In genomic region chr17:33900281-33900988, GRCm38 (mm10) we compare ENCODE assay signal across 22 mouse cellular contexts. TPM values are rescaled to one million over a fixed set of nuclear protein-coding genes. Genes with fewer than 3 reads are reported as not detected.
A peak's percentile ranks its signal among the peaks of the same experiment; 100 is the strongest.
DNase-seq lines count a peak whose midpoint lies in the region; ATAC-seq and TF ChIP-seq lines count a peak whose summit lies in the region.
"Had no signal": no experiment of that assay in that cellular context is flagged by ENCODE, and none has a peak within 500 bp of the region (broad histone marks: within the 10 kb centered on the region; RNA-seq: fewer than 3 reads in every experiment).

No protein-coding gene starts in this region.

- no peak for ATAC-seq in heart, embryonic 15.5 days (replicated peaks; ENCODE audit: insufficient number of reproducible peaks, insufficient read depth, low FRiP score, low read depth)
- peak; percentile 16; the same call in 1 of the 2 replicates for ATAC-seq in liver, embryonic 16.5 days (ENCODE audit: low read depth)
- ATAC-seq: midbrain, embryonic 15.5 days had no signal

- no peaks in the 10 kb centered on the region for H3K9me3 ChIP-seq in heart, embryonic 15.5 days (replicated peaks)
- no peaks in the 10 kb centered on the region for H3K9me3 ChIP-seq in liver, embryonic 16.5 days (replicated peaks; ENCODE audit: control insufficient read depth, low read length)
- H3K9me3 ChIP-seq: embryonic facial prominence, embryonic 12.5 days; hindbrain, embryonic 15.5 days; limb, embryonic 10.5 days; midbrain, embryonic 15.5 days had no signal

- no peak for TF ChIP-seq POLR2A in thymus, adult 2 months (IDR thresholded peaks at IDR 0.05; ENCODE audit: control insufficient read depth, extremely low read depth, insufficient read depth, low read length, poor library complexity)

- peaks cover 5% of the 10 kb centered on the region; the same call in 1 of the 2 replicates for H3K4me1 ChIP-seq in heart, embryonic 15.5 days (replicated peaks)
- peaks cover 50% of the 10 kb centered on the region for H3K4me1 ChIP-seq in liver, embryonic 16.5 days (ENCODE audit: control insufficient read depth, low read depth, low read length)
- H3K4me1 ChIP-seq in thymus, adult 2 months (replicated peaks; ENCODE audit: control insufficient read depth, insufficient read depth, low read length), result peaks cover 5% of the 10 kb centered on the region; the same call in 1 of the 2 replicates
- H3K4me1 ChIP-seq: embryonic facial prominence, embryonic 12.5 days; hindbrain, embryonic 15.5 days; midbrain, embryonic 15.5 days had no signal

- WGBS in heart, embryonic 15.5 days, result 49% methylated on average over 7 of the region's 7 CpGs
- WGBS in liver, embryonic 16.5 days (ENCODE audit: insufficient replicate concordance), result 47% methylated on average over 7 of the region's 7 CpGs
- 85% methylated on average over 7 of the region's 7 CpGs for WGBS in thymus, adult 2 months

- H3K9ac ChIP-seq in heart, embryonic 15.5 days, result 0 out of 2 replicates have a peak overlapping the region, but pooled peaks have one; percentile 14
- peak overlapping the region; percentile 13; the same call in 1 of the 2 replicates for H3K9ac ChIP-seq in liver, embryonic 16.5 days (ENCODE audit: low read depth, low read length)
- H3K9ac ChIP-seq: embryonic facial prominence, embryonic 12.5 days; hindbrain, embryonic 15.5 days; lung, embryonic 14.5 days; midbrain, embryonic 15.5 days had no signal

- no peak overlapping the region for H3K4me3 ChIP-seq in heart, embryonic 15.5 days
- no peak overlapping the region for H3K4me3 ChIP-seq in liver, embryonic 16.5 days (ENCODE audit: low read depth, low read length)
- no peak overlapping the region for H3K4me3 ChIP-seq in thymus, adult 2 months (ENCODE audit: control insufficient read depth, insufficient read depth, low read length)
- H3K4me3 ChIP-seq: embryonic facial prominence, embryonic 12.5 days; hindbrain, embryonic 15.5 days; limb, embryonic 10.5 days; midbrain, embryonic 15.5 days had no signal

- no peak for TF ChIP-seq CTCF in thymus, adult 2 months (IDR thresholded peaks at IDR 0.05; ENCODE audit: borderline replicate concordance, control insufficient read depth, extremely low read depth, insufficient read depth, low read length, poor library complexity)

- DNase-seq in adrenal gland, postnatal 14 days, result peak; percentile 46
- no peak for DNase-seq in adrenal gland, postnatal 4 days (ENCODE audit: low spot score in 2 of 2)
- no peak for DNase-seq in heart, postnatal 25 days (ENCODE audit: low spot score)
- peak; percentile 20 for DNase-seq in brain, adult 2 months (ENCODE audit: low read depth, low spot score)
- DNase-seq in spleen, postnatal 4 days (ENCODE audit: low spot score in 2 of 2), result no peak
- DNase-seq in thymus, adult 2 months, result no peak
- DNase-seq: adrenal gland, adult 2 months; kidney, adult 2 months; kidney, postnatal 4 days; lung, embryonic 14.5 days; right cerebral cortex, postnatal 25 days had no signal

- H3K36me3 ChIP-seq in heart, embryonic 15.5 days, result no peaks in the 10 kb centered on the region
- no peaks in the 10 kb centered on the region for H3K36me3 ChIP-seq in liver, embryonic 16.5 days (ENCODE audit: control insufficient read depth, insufficient read depth)
- no peaks in the 10 kb centered on the region for H3K36me3 ChIP-seq in thymus, adult 2 months (ENCODE audit: control insufficient read depth, insufficient read depth, low read length)
- H3K36me3 ChIP-seq: embryonic facial prominence, embryonic 12.5 days; hindbrain, embryonic 15.5 days; limb, embryonic 10.5 days; midbrain, embryonic 15.5 days had no signal

- H3K27me3 ChIP-seq in heart, embryonic 15.5 days, result no peaks in the 10 kb centered on the region
- H3K27me3 ChIP-seq in liver, embryonic 16.5 days (ENCODE audit: control insufficient read depth, insufficient read depth, low read depth, low read length), result no peaks in the 10 kb centered on the region
- no peaks in the 10 kb centered on the region for H3K27me3 ChIP-seq in thymus, adult 2 months (ENCODE audit: control insufficient read depth, insufficient read depth, low read length)
- H3K27me3 ChIP-seq: CH12.LX; embryonic facial prominence, embryonic 12.5 days; hindbrain, embryonic 15.5 days; midbrain, embryonic 15.5 days had no signal

- no peak overlapping the region for H3K27ac ChIP-seq in heart, embryonic 15.5 days
- peak overlapping the region; percentile 82 for H3K27ac ChIP-seq in liver, embryonic 16.5 days (ENCODE audit: low read length)
- no peak overlapping the region for H3K27ac ChIP-seq in thymus, adult 2 months (ENCODE audit: control insufficient read depth, insufficient read depth, low read length)
- H3K27ac ChIP-seq: embryonic facial prominence, embryonic 12.5 days; hindbrain, embryonic 15.5 days; limb, embryonic 10.5 days; macrophage; midbrain, embryonic 15.5 days had no signal

- intact Hi-C loops in heart, postnatal 25 days (cut with DNase I), result no loop called here

- H3K4me2 ChIP-seq in heart, embryonic 15.5 days, result no peak overlapping the region
- no peak overlapping the region for H3K4me2 ChIP-seq in liver, embryonic 16.5 days (ENCODE audit: low read depth, low read length)
- H3K4me2 ChIP-seq: embryonic facial prominence, embryonic 12.5 days; hindbrain, embryonic 15.5 days; lung, embryonic 14.5 days; midbrain, embryonic 15.5 days had no signal

RNA-seq across cellular contexts. Expression of gene Platr17, which starts 4.5 kb away (rescaled TPM):
- not detected in 2 replicates for total RNA-seq in adrenal gland, postnatal 14 days (2021)
- not detected for total RNA-seq in adrenal gland, postnatal 4 days (2021)
- 0.18 TPM in 1 of 2 replicates, not detected in the other for polyA plus RNA-seq in heart, embryonic 15.5 days (2015; fragmentation: Nextera tagmentation; extraction: Ambion mirVana)
- total RNA-seq in heart, postnatal 25 days (2021), result not detected
- polyA plus RNA-seq in liver, embryonic 16.5 days (2015; fragmentation: Nextera tagmentation; extraction: Ambion mirVana), result 0.21 and 0.54 TPM in 2 replicates
- 0.69 and 1.0 TPM in 2 replicates for polyA plus RNA-seq in thymus, adult 2 months (2012; rRNA removed)
- total RNA-seq: adrenal gland, adult 2 months; CH12.LX; gastrocnemius, postnatal 4 days; layer of hippocampus, postnatal 25 days had no signal
- polyA plus RNA-seq: adrenal gland, adult 2 months; heart, postnatal 0 days; kidney, adult 2 months; macrophage had no signal

RNA-seq across cellular contexts. Expression of gene Daxx, which starts 8.8 kb away (rescaled TPM):
- 27.7 and 32.0 TPM in 2 replicates for total RNA-seq in adrenal gland, postnatal 14 days (2021)
- 10 to 100 TPM; 34.7 to 37.8 TPM for total RNA-seq in adrenal gland, postnatal 4 days (2021)
- polyA plus RNA-seq in heart, embryonic 15.5 days (2015; fragmentation: Nextera tagmentation; extraction: Ambion mirVana), result 27.1 and 36.7 TPM in 2 replicates
- total RNA-seq in heart, postnatal 25 days (2021), result 10 to 100 TPM; 14.3 to 17.5 TPM
- polyA plus RNA-seq in liver, embryonic 16.5 days (2015; fragmentation: Nextera tagmentation; extraction: Ambion mirVana), result 18.6 and 19.6 TPM in 2 replicates
- 116 and 129 TPM in 2 replicates for polyA plus RNA-seq in thymus, adult 2 months (2012; rRNA removed)

RNA-seq across cellular contexts. Expression of gene Kifc1, which starts 10.0 kb away (rescaled TPM):
- 11.0 and 12.4 TPM in 2 replicates for total RNA-seq in adrenal gland, postnatal 14 days (2021)
- total RNA-seq in adrenal gland, postnatal 4 days (2021), result 10 to 100 TPM; 30.5 to 31.0 TPM
- 5.3 and 7.3 TPM in 2 replicates for polyA plus RNA-seq in heart, embryonic 15.5 days (2015; fragmentation: Nextera tagmentation; extraction: Ambion mirVana)
- 1 to 10 TPM; 1.4 to 1.8 TPM for total RNA-seq in heart, postnatal 25 days (2021)
- polyA plus RNA-seq in liver, embryonic 16.5 days (2015; fragmentation: Nextera tagmentation; extraction: Ambion mirVana), result 5.8 and 6.1 TPM in 2 replicates
- 57.3 and 70.8 TPM in 2 replicates for polyA plus RNA-seq in thymus, adult 2 months (2012; rRNA removed)

RNA-seq across cellular contexts. Expression of gene Tapbp, which starts 15.3 kb away (rescaled TPM):
- 132 and 145 TPM in 2 replicates for total RNA-seq in adrenal gland, postnatal 14 days (2021)
- total RNA-seq in adrenal gland, postnatal 4 days (2021), result 100 to 1,000 TPM; 122 to 131 TPM
- polyA plus RNA-seq in heart, embryonic 15.5 days (2015; fragmentation: Nextera tagmentation; extraction: Ambion mirVana), result 44.3 and 61.3 TPM in 2 replicates
- total RNA-seq in heart, postnatal 25 days (2021), result 100 to 1,000 TPM in 1 of 2 experiments, 10 to 100 TPM in 1; 93.5 to 104 TPM
- polyA plus RNA-seq in liver, embryonic 16.5 days (2015; fragmentation: Nextera tagmentation; extraction: Ambion mirVana), result 31.0 and 34.6 TPM in 2 replicates
- polyA plus RNA-seq in thymus, adult 2 months (2012; rRNA removed), result 201 and 248 TPM in 2 replicates

RNA-seq across cellular contexts. Expression of gene Zbtb22, which starts 15.3 kb away (rescaled TPM):
- total RNA-seq in adrenal gland, postnatal 14 days (2021), result 25.5 and 34.5 TPM in 2 replicates
- 10 to 100 TPM; 43.0 to 47.1 TPM for total RNA-seq in adrenal gland, postnatal 4 days (2021)
- 11.3 and 15.3 TPM in 2 replicates for polyA plus RNA-seq in heart, embryonic 15.5 days (2015; fragmentation: Nextera tagmentation; extraction: Ambion mirVana)
- 10 to 100 TPM; 15.5 to 19.4 TPM for total RNA-seq in heart, postnatal 25 days (2021)
- polyA plus RNA-seq in liver, embryonic 16.5 days (2015; fragmentation: Nextera tagmentation; extraction: Ambion mirVana), result 7.8 and 9.1 TPM in 2 replicates
- polyA plus RNA-seq in thymus, adult 2 months (2012; rRNA removed), result 119 and 120 TPM in 2 replicates

Comparison
In these comparisons a context has a peak if more than half of its experiments do, and no peak if none do; other contexts are left out.
1. DNase-seq: peak in adrenal gland, postnatal 14 days (single experiment) and brain, adult 2 months (single experiment); none in adrenal gland, postnatal 4 days (0 of 2), heart, postnatal 25 days (single experiment), spleen, postnatal 4 days (0 of 2) and thymus, adult 2 months (single experiment).